Mouse (Mus musculus) CH12F3 (cell line): Measurements from ENCODE around the gene Map3k11.

ENCODE experiments used
- in situ Hi-C: fragments of 300-500 bp; cut with MboI; formaldehyde crosslinking; loops from 2 replicates; pipeline ENCODE4 v1.14.3; 2020; ENCODE audit warnings: low sequenced_read_pairs

The Map3k11 gene

DNA sequence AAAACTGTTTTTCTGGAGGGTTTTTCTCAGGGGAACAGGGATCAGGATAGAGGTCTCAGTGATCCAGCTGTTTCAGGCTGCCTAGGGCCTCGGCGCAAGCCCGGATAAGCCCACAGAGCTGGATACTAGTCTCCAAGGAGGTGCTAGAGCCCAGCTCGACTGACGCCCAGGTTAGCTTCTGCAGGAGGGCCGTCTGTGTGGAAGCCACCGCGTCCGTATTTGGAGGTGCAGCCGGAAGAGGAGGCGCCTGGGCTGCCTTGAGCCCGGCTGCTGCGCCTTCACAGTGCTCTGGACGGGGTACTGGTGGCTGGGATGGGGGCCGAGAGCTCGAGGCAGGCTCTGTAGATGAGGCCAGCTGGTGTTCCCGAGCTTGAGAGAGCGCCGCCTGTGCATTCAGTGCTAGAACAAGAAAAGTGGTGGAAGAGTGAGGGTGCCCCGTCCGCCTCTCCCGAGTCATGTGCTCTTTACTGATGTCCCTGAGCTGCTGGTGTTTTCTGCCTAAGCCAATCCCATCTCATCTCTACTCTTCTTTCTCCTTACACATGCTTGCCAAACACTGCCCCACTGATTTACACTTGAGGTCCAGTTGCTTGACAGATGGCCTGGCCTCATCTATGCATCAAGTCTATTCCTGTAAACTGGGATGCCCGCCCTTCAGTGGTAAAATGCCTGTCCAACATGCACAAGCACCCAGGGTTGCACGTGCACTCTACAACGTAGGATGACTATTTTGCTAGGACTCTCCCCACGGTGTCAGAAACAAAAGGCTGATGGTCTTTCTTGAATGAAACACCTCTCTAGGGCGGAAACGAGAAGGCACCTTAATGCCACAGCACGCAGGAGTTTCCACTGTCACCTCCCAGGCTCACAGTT lies 42.0 kb downstream of the Map3k11 start:
- in situ Hi-C loops: no loop called here

DNA sequence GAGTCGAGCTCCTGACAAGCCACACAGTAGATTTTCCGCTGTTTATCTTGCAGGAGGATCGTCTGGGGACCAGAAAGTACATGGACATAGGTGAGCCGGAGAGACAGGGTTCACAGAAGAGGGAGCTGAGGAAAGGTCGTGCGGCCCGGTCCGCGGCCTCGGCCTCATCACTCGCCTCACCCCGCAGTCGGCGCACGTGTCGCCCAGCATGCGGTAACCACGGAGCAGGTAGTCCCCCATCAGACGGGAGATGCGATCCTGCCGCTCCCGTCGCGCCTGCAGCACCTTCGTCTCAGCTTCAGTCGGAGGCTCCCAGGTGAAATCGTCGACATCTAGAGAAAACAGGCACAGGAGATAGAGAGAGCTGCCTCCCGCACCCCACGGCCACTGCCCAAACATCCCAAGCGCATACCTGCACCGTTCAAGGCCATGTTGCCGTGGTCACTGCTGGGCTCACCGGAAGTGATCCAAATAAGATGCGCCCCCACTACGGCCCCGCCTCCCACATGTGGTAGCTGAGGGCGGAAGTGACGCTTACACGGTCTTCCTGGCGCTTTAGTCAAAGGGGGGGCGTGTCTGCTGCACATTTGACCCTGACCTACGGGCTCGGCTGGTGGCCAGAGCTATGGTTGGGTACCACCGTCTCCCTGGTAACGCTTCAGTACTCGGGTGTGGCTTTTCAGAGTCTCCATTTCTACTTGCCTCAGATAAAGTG lies 42.9 kb downstream of the Map3k11 start:
- in situ Hi-C loops: no loop called here

DNA sequence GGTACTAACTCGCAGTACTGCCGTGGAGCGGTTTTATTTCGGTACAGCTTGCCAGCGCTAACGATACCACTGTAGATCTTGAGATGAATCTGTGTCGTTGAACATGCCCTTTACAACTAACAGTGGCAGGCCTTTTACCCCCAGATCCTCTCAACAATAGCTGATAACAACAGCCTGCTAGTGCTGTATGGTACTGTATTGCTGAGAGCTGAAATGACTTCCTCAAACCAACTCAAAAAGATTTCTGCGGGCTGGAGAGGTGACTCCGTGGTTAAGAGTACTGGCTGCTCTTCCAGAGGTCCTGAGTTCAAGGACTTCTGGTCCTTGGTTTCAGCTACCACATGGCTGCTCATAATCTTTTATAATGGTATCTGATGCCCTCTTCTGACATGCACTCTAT lies 45.8 kb downstream of the Map3k11 start:
- in situ Hi-C loops: no loop called here

DNA sequence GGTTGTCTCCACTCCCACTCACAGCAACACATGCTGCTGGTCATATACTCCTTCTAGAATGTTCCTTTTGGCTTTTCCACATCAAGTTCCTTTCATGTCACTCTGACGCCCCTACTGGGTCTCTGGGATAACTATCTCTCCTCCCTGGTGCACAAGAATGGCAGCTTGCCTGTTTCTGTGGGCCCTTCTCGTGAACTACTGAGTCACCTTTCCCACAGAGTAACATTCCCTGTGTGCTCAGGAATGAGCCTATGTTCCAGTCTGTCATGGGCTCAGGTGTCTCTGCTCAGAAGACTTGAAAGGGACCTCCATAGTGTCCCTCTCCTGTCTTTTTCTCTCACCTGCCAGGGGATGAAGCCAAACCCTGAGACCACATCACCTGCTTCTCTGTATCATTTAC lies 50.9 kb downstream of the Map3k11 start:
- in situ Hi-C loops: no loop called here

DNA sequence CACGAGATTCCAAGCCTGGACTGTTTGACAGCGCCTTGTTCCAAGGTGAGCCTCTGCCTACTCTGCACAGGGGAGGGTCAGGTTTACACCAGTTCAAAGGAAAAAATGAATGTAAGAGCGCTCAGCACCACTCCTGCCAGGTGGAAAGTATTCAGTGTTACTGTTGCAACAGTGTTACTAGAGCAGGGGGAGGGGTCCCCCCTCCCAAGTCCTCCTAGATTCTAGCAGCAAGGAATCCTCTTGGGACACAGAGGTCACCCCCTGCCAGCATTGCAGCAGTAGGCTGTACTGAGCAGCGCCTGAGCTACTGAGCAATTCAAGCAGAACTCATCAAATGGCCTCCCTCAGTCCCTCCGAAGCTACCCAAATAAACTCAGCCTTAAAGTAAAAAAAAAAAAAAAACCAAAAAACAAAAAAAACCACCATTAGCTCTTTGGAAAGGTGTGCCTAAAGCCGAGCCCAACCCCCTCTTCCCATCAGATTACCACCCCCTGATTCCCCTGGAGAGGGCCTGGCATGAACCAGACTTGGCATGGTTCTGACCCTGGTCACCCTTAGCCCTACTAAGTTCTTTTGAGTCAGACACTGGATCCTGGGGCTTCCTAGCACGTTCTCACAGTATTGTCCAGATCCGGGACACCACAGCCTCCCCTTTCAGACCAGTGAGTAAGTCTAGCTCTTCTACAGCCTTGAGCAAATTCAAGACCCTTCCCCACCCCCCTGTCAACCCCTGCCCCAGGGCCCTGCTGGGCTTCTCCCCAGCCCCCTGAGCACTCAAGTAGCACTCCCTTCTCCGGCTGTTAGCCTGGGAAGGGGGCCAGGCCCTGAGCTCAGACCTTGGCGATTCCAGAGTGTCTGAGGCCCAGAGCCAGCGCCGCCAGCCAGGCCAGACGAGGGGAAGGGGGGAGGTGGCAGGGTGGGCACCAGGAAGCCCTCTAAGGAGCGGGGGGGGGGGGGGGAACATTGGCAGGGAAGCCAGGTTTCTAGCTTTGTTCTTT lies 52.1 kb downstream of the Map3k11 start, which contains the start of gene Ltbp3:
Ltbp3 (plus strand) TSS at position 585 of the 998 bp plus-strand sequence.
- in situ Hi-C loops: no loop called here

DNA sequence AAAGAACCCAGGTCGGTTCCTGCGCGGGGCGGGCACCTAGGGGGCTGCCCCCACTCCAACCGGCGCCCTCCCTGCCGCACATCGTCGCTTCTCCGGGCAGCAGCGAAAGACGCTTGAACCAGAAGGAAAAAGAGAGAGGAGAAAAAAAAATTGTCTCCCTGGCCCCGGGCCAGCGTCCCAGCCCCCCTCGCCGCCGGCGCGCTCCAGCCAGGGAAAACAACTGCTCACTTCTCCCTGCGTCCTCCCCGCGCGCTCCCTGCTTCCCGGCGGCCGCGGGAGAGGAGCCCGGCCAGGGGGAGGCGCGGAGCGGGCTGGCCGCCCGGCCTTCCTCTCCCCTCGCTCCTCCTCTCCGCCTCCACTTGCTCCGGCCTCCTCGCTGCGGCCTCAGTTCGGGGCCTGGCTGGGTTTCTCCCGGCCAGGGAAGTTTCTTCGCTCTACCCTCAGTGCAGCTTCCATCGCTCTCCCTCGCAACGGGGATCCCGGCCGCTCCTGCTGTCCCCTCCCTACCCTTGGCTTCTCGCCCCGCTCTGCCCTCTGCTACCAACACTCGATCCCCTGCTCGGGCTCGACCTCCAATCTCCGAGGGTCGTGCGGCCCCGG lies 53.2 kb downstream of the Map3k11 start:
- in situ Hi-C loops: no loop called here

DNA sequence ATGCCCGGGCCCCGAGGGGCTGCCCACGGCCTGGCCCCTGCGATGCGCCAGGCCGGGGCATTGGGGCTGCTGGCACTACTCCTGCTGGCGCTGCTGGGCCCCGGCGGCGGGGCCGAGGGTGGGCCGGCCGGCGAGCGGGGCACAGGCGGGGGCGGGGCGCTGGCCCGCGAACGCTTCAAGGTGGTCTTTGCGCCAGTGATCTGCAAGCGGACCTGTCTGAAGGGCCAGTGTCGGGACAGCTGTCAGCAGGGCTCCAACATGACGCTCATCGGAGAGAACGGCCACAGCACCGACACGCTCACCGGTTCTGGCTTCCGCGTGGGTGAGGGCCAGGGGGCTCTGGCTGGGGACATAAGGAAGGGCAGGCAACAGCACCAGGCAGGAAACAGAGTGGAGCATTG lies 53.7 kb downstream of the Map3k11 start:
- in situ Hi-C loops: no loop called here

DNA sequence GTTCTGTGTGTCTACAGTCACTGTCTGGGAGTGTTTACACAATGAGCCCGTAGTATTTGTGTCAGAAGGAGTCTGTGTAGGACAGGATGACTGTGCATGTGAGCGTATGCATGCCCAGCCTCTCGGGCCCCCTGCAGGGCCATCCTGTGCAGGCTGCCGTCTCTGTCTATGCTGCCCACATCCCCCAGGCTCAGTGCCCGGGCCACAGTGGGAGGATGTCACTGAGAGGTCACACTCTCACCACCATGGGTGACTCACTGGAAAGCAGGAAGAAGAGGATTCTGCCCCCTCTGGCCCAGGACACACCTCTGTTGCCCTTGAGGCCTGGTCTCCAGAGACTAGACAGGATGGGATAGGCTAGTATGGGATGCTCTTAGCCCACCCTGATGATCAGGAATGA lies 55.0 kb downstream of the Map3k11 start:
- in situ Hi-C loops: no loop called here

DNA sequence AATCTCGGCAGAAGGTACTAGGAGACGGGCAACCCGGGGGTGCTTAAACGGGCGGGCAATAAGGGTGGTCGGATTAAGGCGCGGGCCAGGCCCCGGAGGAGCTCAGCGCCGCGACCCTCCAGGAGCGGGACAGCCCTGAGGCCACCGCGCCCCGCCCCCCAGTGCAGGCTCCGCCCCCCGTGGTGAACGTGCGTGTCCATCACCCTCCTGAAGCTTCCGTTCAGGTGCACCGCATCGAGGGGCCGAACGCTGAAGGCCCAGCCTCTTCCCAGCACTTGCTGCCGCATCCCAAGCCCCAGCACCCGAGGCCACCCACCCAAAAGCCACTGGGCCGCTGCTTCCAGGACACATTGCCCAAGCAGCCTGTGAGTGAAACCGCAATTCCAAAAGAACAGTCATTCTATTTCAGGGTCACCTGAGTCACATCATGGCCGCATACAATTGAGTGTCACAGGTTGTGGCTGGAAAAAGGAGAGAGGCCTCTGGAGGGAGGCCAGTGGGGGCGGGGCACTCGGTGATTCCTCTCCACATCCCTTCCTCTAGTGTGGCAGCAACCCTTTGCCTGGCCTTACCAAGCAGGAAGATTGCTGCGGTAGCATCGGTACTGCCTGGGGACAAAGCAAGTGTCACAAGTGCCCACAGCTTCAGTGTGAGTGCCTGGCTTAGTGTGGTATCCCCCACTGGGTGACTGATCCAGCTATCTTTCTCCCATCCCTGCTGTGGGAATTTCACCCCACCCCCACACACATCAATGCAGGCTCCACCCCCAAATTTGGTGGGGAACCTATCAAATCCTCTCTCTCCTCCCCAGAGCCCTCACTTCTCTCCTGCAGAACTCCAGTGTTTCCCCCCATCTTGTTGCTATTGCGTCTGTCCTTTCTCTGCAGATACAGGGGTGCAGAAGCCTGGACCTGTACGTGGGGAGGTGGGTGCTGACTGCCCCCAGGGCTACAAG lies 57.5 kb downstream of the Map3k11 start:
- in situ Hi-C loops: no loop called here

DNA sequence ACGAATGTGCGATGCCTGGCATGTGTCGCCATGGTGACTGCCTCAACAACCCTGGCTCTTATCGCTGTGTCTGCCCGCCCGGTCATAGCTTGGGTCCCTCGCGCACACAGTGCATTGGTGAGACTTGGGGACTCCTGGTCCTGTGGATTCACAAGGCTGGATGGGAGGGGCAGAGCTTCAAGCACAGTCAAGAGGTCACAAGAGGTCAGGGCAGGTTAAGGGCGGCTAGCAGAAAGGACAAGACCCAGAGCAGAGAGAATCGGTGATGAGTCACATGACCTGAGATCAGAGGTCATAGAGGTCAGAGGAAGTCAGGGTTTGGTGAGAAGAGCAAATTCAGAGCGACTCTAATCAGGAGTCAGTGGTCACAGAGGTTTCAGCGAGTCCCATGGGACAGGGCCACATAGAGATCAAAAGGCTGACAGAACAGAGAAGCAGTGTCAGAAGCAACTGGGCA lies 58.4 kb downstream of the Map3k11 start:
- in situ Hi-C loops: no loop called here

DNA sequence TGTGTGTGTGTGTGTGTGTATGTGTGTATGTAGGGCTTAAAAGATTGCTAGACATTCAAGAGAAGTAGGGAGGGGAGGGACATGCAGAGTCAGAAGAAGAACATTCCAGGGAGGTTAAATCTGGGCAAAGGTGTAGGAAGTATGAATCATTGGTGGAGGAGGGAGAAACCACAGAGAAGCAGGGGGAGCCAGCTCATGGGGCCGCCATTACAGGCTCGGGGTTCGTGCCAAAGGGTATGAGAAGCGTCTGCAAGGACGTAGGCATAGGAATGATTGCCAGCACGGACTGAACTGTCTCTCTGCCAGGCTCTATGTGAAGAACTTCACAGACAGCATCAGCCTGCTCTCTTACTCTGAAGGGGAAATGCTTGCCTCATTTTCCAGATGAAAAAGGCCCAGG lies 60.9 kb downstream of the Map3k11 start:
- in situ Hi-C loops: no loop called here

DNA sequence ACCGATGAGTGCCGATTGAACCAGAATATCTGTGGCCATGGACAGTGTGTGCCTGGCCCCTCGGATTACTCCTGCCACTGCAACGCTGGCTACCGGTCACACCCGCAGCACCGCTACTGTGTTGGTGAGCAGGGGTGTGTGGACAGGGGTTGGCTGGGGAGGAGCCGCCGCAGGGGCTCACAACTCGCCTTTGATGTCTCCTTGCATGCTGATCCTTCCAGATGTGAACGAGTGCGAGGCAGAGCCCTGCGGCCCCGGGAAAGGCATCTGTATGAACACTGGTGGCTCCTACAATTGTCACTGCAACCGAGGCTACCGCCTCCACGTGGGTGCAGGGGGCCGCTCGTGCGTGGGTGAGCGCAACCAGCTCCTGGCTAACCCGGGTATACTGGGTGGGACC lies 62.4 kb downstream of the Map3k11 start:
- in situ Hi-C loops: no loop called here

DNA sequence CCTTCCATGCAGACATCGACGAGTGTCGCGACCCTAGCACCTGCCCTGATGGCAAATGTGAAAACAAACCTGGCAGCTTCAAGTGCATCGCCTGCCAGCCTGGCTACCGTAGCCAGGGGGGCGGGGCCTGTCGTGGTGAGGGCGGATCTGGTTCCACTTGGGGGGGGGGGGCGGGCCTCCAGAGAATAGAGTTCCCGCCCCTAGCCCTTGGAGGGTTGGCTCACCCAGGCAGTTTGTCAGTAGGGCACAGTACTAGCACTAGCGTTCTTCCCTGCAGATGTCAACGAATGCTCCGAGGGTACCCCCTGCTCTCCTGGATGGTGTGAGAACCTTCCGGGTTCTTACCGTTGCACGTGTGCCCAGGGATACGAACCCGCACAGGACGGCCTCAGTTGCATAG lies 63.2 kb downstream of the Map3k11 start:
- in situ Hi-C loops: no loop called here
